Mouse (Mus musculus) bone marrow, adult 2 months (tissue): ENCODE measurements around the gene Il11ra1. TPM values are rescaled to one million over a fixed set of nuclear protein-coding genes. Genes with fewer than 3 reads are reported as not detected.
"Not testable (repeated sequence)": the region's sequence is repeated elsewhere in the genome, so short reads cannot be mapped to it uniquely, and the experiment has no call there.

ENCODE experiments used
- H3K27ac ChIP-seq: fragments of 200-500 bp; 2 replicates; pipeline ENCODE4 v1.5.1; 2012; ENCODE audit warnings: low read depth, mild to moderate bottlenecking, control low read depth, inconsistent platforms, low read length; ENCODE audit not compliant: control insufficient read depth, poor library complexity, insufficient read depth
- H3K4me1 ChIP-seq: fragments of 200-500 bp; 2 replicates; pipeline ENCODE4 v1.6.1; 2011; ENCODE audit warnings: low read length; ENCODE audit not compliant: control insufficient read depth, insufficient read depth
- H3K4me3 ChIP-seq: fragments of 200-500 bp; replicated peaks from 2 replicates; pipeline ENCODE3; 2011; ENCODE audit warnings: mild to moderate bottlenecking, low read depth, low read length, control low read depth; ENCODE audit not compliant: control insufficient read depth
- CTCF ChIP-seq: fragments of 200-500 bp; IDR thresholded peaks from 2 replicates; pipeline ENCODE4 v1.5.1; 2011; ENCODE audit warnings: low read length, control low read depth; ENCODE audit not compliant: control insufficient read depth, insufficient read depth
- POLR2A ChIP-seq: fragments of 200-500 bp; IDR thresholded peaks from 2 replicates; pipeline ENCODE4 v1.6.1; 2011; ENCODE audit warnings: low read depth, mild to moderate bottlenecking, control low read depth, low read length, borderline replicate concordance; ENCODE audit not compliant: control insufficient read depth
- WGBS: fragments of 180-500 bp; shearing (Covaris S2); methylation state at CpG from one replicate; pipeline ENCODE4 v1.1.7; 2018; 5-methylcytosine and 5-hydroxymethylcytosine counted together
- polyA plus RNA-seq: library from polyadenylated mRNA; stranded (reverse); fragments of >200 nt; gene quantifications from 2 replicates; pipeline ENCODE4 v1.2.4, GENCODE M21; 2011; ENCODE audit warnings: low replicate concordance; ENCODE audit not compliant: missing spikeins, insufficient read depth, insufficient read length

Gene Il11ra1
- polyA plus RNA-seq, 1 experiment = 77.3 TPM

- WGBS = 79% methylated on average over 19 of the region's 19 CpGs
- TF ChIP-seq POLR2A = no peak
- TF ChIP-seq CTCF = no peak
- H3K4me3 ChIP-seq = no peak overlapping the region
- H3K27ac ChIP-seq = no peak overlapping the region
- H3K4me1 ChIP-seq = no peaks in the 10 kb centered on the region
Measured at GRCm38 (mm10) chr4:41673186-41673585, 26.6 kb upstream of the Il11ra1 start.

- TF ChIP-seq POLR2A (no peak), CTCF (no peak)
- H3K4me1 ChIP-seq = no peaks in the 10 kb centered on the region
- no peak overlapping the region for H3K27ac ChIP-seq
- no peak overlapping the region for H3K4me3 ChIP-seq
- 41% methylated on average over 17 of the region's 17 CpGs for WGBS
Measured at GRCm38 (mm10) chr4:41676248-41677005, 23.4 kb upstream of the Il11ra1 start.

GRCm38 (mm10) chr4:41677006-41677629, 22.7 kb upstream of the Il11ra1 start:
- TF ChIP-seq CTCF = no peak
- TF ChIP-seq POLR2A = no peak
- 45% methylated on average over 13 of the region's 13 CpGs for WGBS
- no peak overlapping the region for H3K27ac ChIP-seq
- H3K4me1 ChIP-seq = no peaks in the 10 kb centered on the region
- no peak overlapping the region for H3K4me3 ChIP-seq

GRCm38 (mm10) chr4:41678863-41679262, 20.9 kb upstream of the Il11ra1 start:
- H3K4me1 ChIP-seq = no peaks in the 10 kb centered on the region
- TF ChIP-seq CTCF (no peak), POLR2A (no peak)
- WGBS = 69% methylated on average over 6 of the region's 6 CpGs
- no peak overlapping the region for H3K27ac ChIP-seq
- H3K4me3 ChIP-seq = no peak overlapping the region

DNA sequence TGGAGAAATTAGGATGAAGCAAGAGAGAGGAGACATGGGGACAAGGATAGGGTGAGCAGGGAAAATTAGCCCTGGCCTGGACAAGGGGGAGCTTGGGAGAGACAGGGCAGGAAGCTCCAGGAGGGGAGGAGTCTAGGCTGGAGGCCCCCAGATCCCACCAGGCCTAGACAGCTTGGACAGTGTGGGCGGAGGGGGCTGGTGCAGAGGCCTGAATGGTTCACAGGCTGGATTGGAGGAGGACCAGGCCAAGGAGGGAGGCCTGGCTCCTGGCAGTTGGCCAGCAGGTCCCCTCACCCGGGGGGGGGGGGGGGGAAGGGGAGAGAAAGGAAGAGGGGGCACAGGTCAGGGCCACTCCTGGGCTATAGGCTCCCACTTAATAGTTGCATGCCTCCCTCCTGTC, 20.5 kb upstream of the Il11ra1 start:
- TF ChIP-seq POLR2A (no peak), CTCF (no peak)
- no peaks in the 10 kb centered on the region for H3K4me1 ChIP-seq
- no peak overlapping the region for H3K27ac ChIP-seq
- H3K4me3 ChIP-seq = no peak overlapping the region
- 50% methylated on average over 2 of the region's 2 CpGs for WGBS

- Histone ChIP-seq H3K27ac (no peak overlapping the region), H3K4me1 (no peaks in the 10 kb centered on the region), H3K4me3 (no peak overlapping the region)
- TF ChIP-seq POLR2A (no peak), CTCF (no peak)
- WGBS = 40% methylated on average over 4 of the region's 4 CpGs
Measured at GRCm38 (mm10) chr4:41681176-41681575, 18.6 kb upstream of the Il11ra1 start.

DNA sequence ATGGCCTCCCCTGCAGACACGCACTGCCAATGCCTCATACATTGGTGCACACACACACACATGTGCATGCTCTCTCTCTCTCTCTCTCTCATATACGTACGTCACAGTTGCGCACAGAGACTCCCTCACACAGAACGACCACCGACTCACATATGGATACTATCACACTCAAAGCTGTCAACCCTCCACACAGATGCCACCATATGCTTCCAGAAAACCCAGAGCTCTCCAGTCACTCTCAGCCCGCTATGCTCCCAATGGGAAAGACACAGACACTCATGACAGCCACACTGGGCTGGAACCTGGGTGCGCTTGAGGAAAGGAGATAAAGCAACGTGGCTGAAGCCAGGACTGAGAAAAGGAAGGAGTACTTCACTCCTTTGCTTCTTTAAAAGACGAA, 17.8 kb upstream of the Il11ra1 start:
- no peaks in the 10 kb centered on the region for H3K4me1 ChIP-seq
- no peak overlapping the region for H3K27ac ChIP-seq
- 62% methylated on average over 10 of the region's 10 CpGs for WGBS
- TF ChIP-seq POLR2A = no peak
- no peak for TF ChIP-seq CTCF
- H3K4me3 ChIP-seq = no peak overlapping the region

DNA sequence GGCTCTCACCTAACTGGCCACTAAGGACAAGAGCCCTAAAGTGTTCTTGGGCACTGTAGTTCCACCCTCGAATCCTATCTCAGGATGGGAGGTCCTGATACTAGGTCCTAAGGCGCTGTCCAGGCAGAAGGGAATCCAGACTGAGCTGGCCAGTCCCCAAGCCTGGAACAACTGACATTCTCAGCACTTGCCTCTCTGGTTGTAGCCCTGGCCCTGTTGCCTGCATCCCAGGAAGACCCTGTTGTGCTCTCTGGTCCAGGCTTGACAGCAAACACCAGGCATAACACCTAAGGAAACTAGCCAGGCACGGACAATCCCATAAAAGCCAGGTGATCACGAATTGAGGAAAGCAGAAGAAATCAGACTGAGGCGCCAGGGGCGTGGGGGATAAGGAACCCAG, 17.0 kb upstream of the Il11ra1 start:
- Histone ChIP-seq H3K4me3 (no peak overlapping the region), H3K27ac (no peak overlapping the region), H3K4me1 (no peaks in the 10 kb centered on the region)
- TF ChIP-seq CTCF = no peak
- no peak for TF ChIP-seq POLR2A
- WGBS = 30% methylated on average over 6 of the region's 6 CpGs

GRCm38 (mm10) chr4:41683303-41683702, 16.5 kb upstream of the Il11ra1 start:
- not testable (repeated sequence) for H3K27ac ChIP-seq, H3K4me3 ChIP-seq
- 7% methylated on average over 5 of the region's 27 CpGs for WGBS

GRCm38 (mm10) chr4:41684131-41684930, 15.5 kb upstream of the Il11ra1 start:
- 11% methylated on average over 23 of the region's 27 CpGs for WGBS
- not testable (repeated sequence) for H3K4me1 ChIP-seq, H3K27ac ChIP-seq, H3K4me3 ChIP-seq

More at GRCm38 (mm10) chr4:41683303-41683702, 16.5 kb upstream of the Il11ra1 start:
- not testable (repeated sequence) for H3K4me1 ChIP-seq

DNA sequence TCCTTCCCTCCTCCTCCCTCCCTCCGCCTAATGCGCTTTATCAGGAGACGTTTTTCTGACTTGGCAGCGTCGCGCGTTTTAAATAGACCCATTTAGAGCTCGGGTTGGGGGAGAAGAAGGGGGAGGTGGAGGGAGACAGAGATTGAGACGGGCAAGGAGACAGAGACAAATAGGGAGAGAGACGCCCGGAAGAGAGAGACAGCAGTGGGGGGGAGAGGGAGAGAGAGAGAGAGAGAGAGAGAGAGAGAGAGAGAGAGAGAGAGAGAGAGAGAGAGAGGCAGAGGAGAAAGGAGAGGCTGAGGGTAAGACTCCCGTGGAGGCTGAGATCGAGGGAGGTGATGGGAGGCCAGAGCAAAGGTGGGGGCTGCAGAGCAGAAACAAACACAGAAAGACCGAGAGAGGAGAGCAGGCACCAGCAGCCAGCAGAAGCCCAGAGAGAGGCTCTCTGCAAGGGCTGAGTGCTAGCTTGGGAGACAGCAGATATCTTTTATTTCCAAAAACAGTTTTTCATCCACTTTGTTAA, 14.8 kb upstream of the Il11ra1 start:
- not testable (repeated sequence) for H3K4me3 ChIP-seq, H3K4me1 ChIP-seq, H3K27ac ChIP-seq
- WGBS = 4% methylated on average over 14 of the region's 14 CpGs
